Mouse (Mus musculus) CH12.LX (cell line): ENCODE measurements around the gene Golgb1. TPM values are rescaled to one million over a fixed set of nuclear protein-coding genes. Genes with fewer than 3 reads are reported as not detected.

Experiments used
- DNase-seq: peaks from one replicate; pipeline ENCODE4 v3.0.0-alpha.2; 2013; ENCODE audit errors: extremely low read depth
- H3K27ac ChIP-seq: 2 replicates; pipeline ENCODE4 v1.5.1; 2012; ENCODE audit warnings: low read depth, mild to moderate bottlenecking, control low read depth, moderate library complexity; ENCODE audit not compliant: insufficient read depth
- H3K27me3 ChIP-seq: replicated peaks from 2 replicates; pipeline ENCODE3; 2012; ENCODE audit warnings: inconsistent platforms
- H3K36me3 ChIP-seq, 2 experiments: replicated peaks in 1 of 2; 2 replicates each; pipeline versions ENCODE3 to v1.6.1; 2012; ENCODE audit warnings: inconsistent platforms in 1 of 2, low read length in 1 of 2, mild to moderate bottlenecking in 1 of 2, mixed read lengths in 1 of 2, moderate library complexity in 1 of 2; ENCODE audit not compliant: control insufficient read depth in 1 of 2, insufficient read depth in 1 of 2
- H3K4me1 ChIP-seq, 2 experiments: 2 replicates each; pipeline ENCODE4 v1.6.1; 2012; ENCODE audit warnings: inconsistent platforms in 1 of 2, moderate library complexity in 1 of 2; ENCODE audit not compliant: insufficient read depth in 2 of 2, control insufficient read depth in 1 of 2
- H3K4me2 ChIP-seq: 2 replicates; pipeline ENCODE4 v1.6.1; 2012; ENCODE audit warnings: low read depth, mild to moderate bottlenecking, control low read depth; ENCODE audit not compliant: poor library complexity, insufficient read depth, severe bottlenecking
- H3K4me3 ChIP-seq, 3 experiments: fragments of 150-350 bp in 1 of 3; sonication (generic) in 1 of 3; replicated peaks in 1 of 3; 2 replicates each; pipeline versions ENCODE3 to v1.5.1; 2011 to 2012; ENCODE audit warnings: low read depth in 2 of 3, low read length in 2 of 3, mild to moderate bottlenecking in 2 of 3, moderate library complexity in 2 of 3, control low read depth in 1 of 3, improper control_type of control experiment in 1 of 3, inconsistent platforms in 1 of 3, mixed read lengths in 1 of 3; ENCODE audit not compliant: poor library complexity in 1 of 3
- H3K79me2 ChIP-seq: replicated peaks from 2 replicates; pipeline ENCODE4 v1.6.1; 2012; ENCODE audit warnings: mild to moderate bottlenecking, moderate library complexity; ENCODE audit not compliant: control insufficient read depth, poor library complexity, insufficient read depth, severe bottlenecking; ENCODE audit errors: extremely low read depth
- H3K9ac ChIP-seq: 2 replicates; pipeline ENCODE4 v1.6.1; 2012; ENCODE audit warnings: low read depth, mild to moderate bottlenecking, control low read depth, moderate library complexity; ENCODE audit not compliant: insufficient read depth
- H3K9me3 ChIP-seq: replicated peaks from 2 replicates; pipeline ENCODE3; 2012; ENCODE audit warnings: low read length, inconsistent platforms, mixed read lengths
- BHLHE40 ChIP-seq: IDR thresholded peaks from 2 replicates; pipeline ENCODE4 v1.6.1; 2011; ENCODE audit warnings: mild to moderate bottlenecking, low read depth, low read length, improper control_type of control experiment
- CHD1 ChIP-seq: IDR thresholded peaks from 2 replicates; pipeline ENCODE4 v1.6.1; 2012; ENCODE audit warnings: low read depth, low read length, improper control_type of control experiment, inconsistent platforms
- CHD2 ChIP-seq: IDR thresholded peaks from 2 replicates; pipeline ENCODE4 v1.6.1; 2011; ENCODE audit warnings: low read length, improper control_type of control experiment
- ELF1 ChIP-seq: IDR thresholded peaks from 2 replicates; pipeline ENCODE4 v1.6.1; 2014; ENCODE audit warnings: low read depth, mild to moderate bottlenecking, inconsistent platforms, low read length, improper control_type of control experiment
- EP300 ChIP-seq: IDR thresholded peaks from 2 replicates; pipeline ENCODE4 v1.6.1; 2011; ENCODE audit warnings: low read length, improper control_type of control experiment
- ETS1 ChIP-seq: conservative IDR thresholded peaks from 2 replicates; pipeline ENCODE4 v1.6.1; 2012; ENCODE audit warnings: low read depth, mild to moderate bottlenecking, inconsistent platforms, low read length, improper control_type of control experiment, moderate library complexity
- HCFC1 ChIP-seq: IDR thresholded peaks from 2 replicates; pipeline ENCODE4 v1.6.1; 2012; ENCODE audit warnings: low read depth, mild to moderate bottlenecking, inconsistent platforms, low read length, improper control_type of control experiment
- IRF4 ChIP-seq: IDR thresholded peaks from 2 replicates; pipeline ENCODE4 v1.6.1; 2014; ENCODE audit warnings: low read depth, mild to moderate bottlenecking, inconsistent platforms, low read length, improper control_type of control experiment
- JUN ChIP-seq: IDR thresholded peaks from 2 replicates; pipeline ENCODE4 v1.6.1; 2011; ENCODE audit warnings: low read depth, mild to moderate bottlenecking, low read length, improper control_type of control experiment, moderate library complexity; ENCODE audit not compliant: insufficient read depth
- JUND ChIP-seq: conservative IDR thresholded peaks from 2 replicates; pipeline ENCODE4 v1.6.1; 2011; ENCODE audit warnings: low read depth, low read length, improper control_type of control experiment
- KAT2A ChIP-seq: IDR thresholded peaks from 2 replicates; pipeline ENCODE4 v1.6.1; 2012; ENCODE audit warnings: low read length, improper control_type of control experiment, inconsistent platforms; ENCODE audit not compliant: insufficient replicate concordance
- MAFK ChIP-seq: IDR thresholded peaks from 2 replicates; pipeline ENCODE4 v1.6.1; 2011; ENCODE audit warnings: low read length, improper control_type of control experiment; ENCODE audit not compliant: insufficient replicate concordance
- MAX ChIP-seq: IDR thresholded peaks from 2 replicates; pipeline ENCODE4 v1.6.1; 2011; ENCODE audit warnings: low read length, improper control_type of control experiment
- MAZ ChIP-seq: IDR thresholded peaks from 2 replicates; pipeline ENCODE4 v1.6.1; 2012; ENCODE audit warnings: low read depth, mild to moderate bottlenecking, inconsistent platforms, low read length, improper control_type of control experiment, moderate library complexity
- MEF2A ChIP-seq: IDR thresholded peaks from 2 replicates; pipeline ENCODE4 v1.6.1; 2014; ENCODE audit warnings: low read depth, mild to moderate bottlenecking, inconsistent platforms, low read length, improper control_type of control experiment, borderline replicate concordance
- MXI1 ChIP-seq: IDR thresholded peaks from 2 replicates; pipeline ENCODE4 v1.6.1; 2011; ENCODE audit warnings: mild to moderate bottlenecking, low read depth, low read length, improper control_type of control experiment
- MYC ChIP-seq: IDR thresholded peaks from 2 replicates; pipeline ENCODE4 v1.6.1; 2011; ENCODE audit warnings: low read depth, mild to moderate bottlenecking, improper control_type of control experiment, low read length
- NELFE ChIP-seq: IDR thresholded peaks from 2 replicates; pipeline ENCODE4 v1.6.1; 2011; ENCODE audit warnings: low read depth, low read length, improper control_type of control experiment
- NRF1 ChIP-seq: IDR thresholded peaks from 2 replicates; pipeline ENCODE4 v1.6.1; 2014; ENCODE audit warnings: low read depth, mild to moderate bottlenecking, inconsistent platforms, low read length, improper control_type of control experiment, moderate library complexity
- PAX5 ChIP-seq: IDR thresholded peaks from 2 replicates; pipeline ENCODE4 v1.6.1; 2012; ENCODE audit warnings: low read length, inconsistent platforms, mixed read lengths
- POLR2A ChIP-seq: IDR thresholded peaks from 2 replicates; pipeline ENCODE4 v1.6.1; 2011; ENCODE audit warnings: low read depth, mild to moderate bottlenecking, improper control_type of control experiment, low read length
- POLR2AphosphoS2 ChIP-seq: IDR thresholded peaks from 2 replicates; pipeline ENCODE4 v1.6.1; 2011; ENCODE audit warnings: low read depth, low read length, improper control_type of control experiment
- RCOR1 ChIP-seq: conservative IDR thresholded peaks from 2 replicates; pipeline ENCODE4 v1.6.1; 2012; ENCODE audit warnings: low read depth, mild to moderate bottlenecking, inconsistent platforms, low read length, improper control_type of control experiment
- SIN3A ChIP-seq: IDR thresholded peaks from 2 replicates; pipeline ENCODE4 v1.6.1; 2012; ENCODE audit warnings: low read length, improper control_type of control experiment, inconsistent platforms
- SMC3 ChIP-seq: IDR thresholded peaks from 2 replicates; pipeline ENCODE4 v1.6.1; 2011; ENCODE audit warnings: low read depth, low read length, improper control_type of control experiment
- TBP ChIP-seq: conservative IDR thresholded peaks from 2 replicates; pipeline ENCODE4 v1.6.1; 2011; ENCODE audit warnings: low read depth, low read length, improper control_type of control experiment
- TCF12 ChIP-seq: IDR thresholded peaks from 2 replicates; pipeline ENCODE4 v1.6.1; 2014; ENCODE audit warnings: low read depth, mild to moderate bottlenecking, inconsistent platforms, low read length, improper control_type of control experiment
- USF1 ChIP-seq: IDR thresholded peaks from 2 replicates; pipeline ENCODE4 v1.6.1; 2014; ENCODE audit warnings: low read depth, mild to moderate bottlenecking, inconsistent platforms, low read length, improper control_type of control experiment
- ZC3H11A ChIP-seq: IDR thresholded peaks from 2 replicates; pipeline ENCODE4 v1.6.1; 2012; ENCODE audit warnings: low read depth, mild to moderate bottlenecking, inconsistent platforms, low read length, improper control_type of control experiment
- ZNF384 ChIP-seq: IDR thresholded peaks from 2 replicates; pipeline ENCODE4 v1.6.1; 2012; ENCODE audit warnings: low read depth, low read length, improper control_type of control experiment, inconsistent platforms
- dilution Hi-C: fragments of 300-500 bp; cut with MboI; formaldehyde crosslinking; loops from 2 replicates; pipeline ENCODE4 v1.14.3; 2020; ENCODE audit warnings: low sequenced_read_pairs; ENCODE audit not compliant: extremely low pct_unique_long_range_greater_than_20kb, extremely low pct_ligation_motif_present
- in situ Hi-C: fragments of 300-500 bp; cut with MboI; formaldehyde crosslinking; loops from 3 replicates; pipeline ENCODE4 v1.14.3; 2019; ENCODE audit warnings: low sequenced_read_pairs, low pct_ligation_motif_present, low pct_unique_long_range_greater_than_20kb, mixed read lengths
- polyA plus RNA-seq: library from polyadenylated mRNA; unstranded; fragments of >175 nt; gene quantifications from 2 replicates; pipeline ENCODE4 v1.2.1, GENCODE M21; 2012; ENCODE audit warnings: low read depth; ENCODE audit not compliant: insufficient read length
- total RNA-seq, 2 experiments: library from RNA; depleted of rRNA; stranded (reverse); fragments of 300-350 nt in 1 of 2; fragments of >200 nt in 1 of 2; gene quantifications; 2 replicates each; pipeline ENCODE4 v1.2.3; 2012 to 2014

Golgb1 gene
- total and polyA plus RNA-seq, 3 experiments, result 65.6 to 112 (median 96.8) TPM

- peak overlapping the region; percentile 89 for H3K9ac ChIP-seq
- H3K36me3 ChIP-seq, result peaks cover 36 to 74% of the 10 kb centered on the region in 2 experiments
- peak overlapping the region; percentile 50 to 79 (median 61) for H3K4me3 ChIP-seq
- dilution Hi-C loops, result no loop called here
- H3K79me2 ChIP-seq, result peaks cover 42% of the 10 kb centered on the region
- H3K4me2 ChIP-seq, result peak overlapping the region; percentile 79
- H3K27me3 ChIP-seq, result no peaks in the 10 kb centered on the region
- H3K9me3 ChIP-seq, result no peaks in the 10 kb centered on the region
- H3K27ac ChIP-seq, result peak overlapping the region; percentile 74; the same call in 1 of the 2 replicates
- H3K4me1 ChIP-seq, result peaks cover 40 to 78% of the 10 kb centered on the region in 2 experiments
- TF ChIP-seq JUN, result no peak
- no peak for TF ChIP-seq ZNF384
- TF ChIP-seq IRF4, result no peak
- no peak for TF ChIP-seq SIN3A
- TF ChIP-seq RCOR1, result no peak
- no peak for TF ChIP-seq NRF1
- TF ChIP-seq NELFE, result no peak
- TF ChIP-seq, all 38 proteins: peak for 0
- in situ Hi-C loops, result no loop called here
- DNase-seq, result no peak
Measured at GRCm38 (mm10) chr16:36925351-36925750, 50.4 kb downstream of the Golgb1 start.

GRCm38 (mm10) chr16:36925797-36926196, 50.9 kb downstream of the Golgb1 start:
- Histone ChIP-seq H3K36me3 (peaks cover 40 to 78% of the 10 kb centered on the region in 2 experiments), H3K27ac (peak overlapping the region; percentile 74; the same call in 1 of the 2 replicates), H3K9me3 (no peaks in the 10 kb centered on the region), H3K27me3 (no peaks in the 10 kb centered on the region), H3K4me3 (peak overlapping the region; percentile 50 to 79 (median 61)), H3K9ac (peak overlapping the region; percentile 89), H3K4me2 (peak overlapping the region; percentile 79), H3K4me1 (peaks cover 44 to 78% of the 10 kb centered on the region in 2 experiments), H3K79me2 (peaks cover 42% of the 10 kb centered on the region)
- DNase-seq, result peak; percentile 85
- dilution Hi-C loops, result no loop called here
- in situ Hi-C loops, result no loop called here
- TF ChIP-seq MAFK, result no peak
- TF ChIP-seq NELFE, result peak; percentile 81
- TF ChIP-seq POLR2A, result peak; percentile 83
- peak; percentile 64; the same call in 1 of the 2 replicates for TF ChIP-seq JUN
- peak; percentile 54; the same call in 1 of the 2 replicates for TF ChIP-seq MEF2A
- TF ChIP-seq NRF1, result no peak
- peak; percentile 54; the same call in 1 of the 2 replicates for TF ChIP-seq POLR2AphosphoS2
- TF ChIP-seq PAX5, result no peak
- TF ChIP-seq IRF4, result peak; percentile 73
- TF ChIP-seq USF1, result no peak
- 0 out of 2 replicates have a peak, but pooled peaks have one; percentile 40 for TF ChIP-seq KAT2A
- peak; percentile 92 for TF ChIP-seq SIN3A
- TF ChIP-seq HCFC1, result 0 out of 2 replicates have a peak, but pooled peaks have one; percentile 44
- TF ChIP-seq MAZ, result peak; percentile 80
- TF ChIP-seq MXI1, result peak; percentile 96
- no peak for TF ChIP-seq SMC3
- TF ChIP-seq BHLHE40, result peak; percentile 54; the same call in 1 of the 2 replicates
- TF ChIP-seq MAX, result peak; percentile 95
- TF ChIP-seq ETS1, result peak; percentile 55
- TF ChIP-seq CHD1, result 0 out of 2 replicates have a peak, but pooled peaks have one; percentile 40
- peak; percentile 100 for TF ChIP-seq MYC
- TF ChIP-seq TBP, result peak; percentile 89
- peak; percentile 80 for TF ChIP-seq JUND
- TF ChIP-seq TCF12, result peak; percentile 82
- no peak for TF ChIP-seq RCOR1
- no peak for TF ChIP-seq ZC3H11A
- TF ChIP-seq CHD2, result no peak
- TF ChIP-seq EP300, result peak; percentile 12; the same call in 1 of the 2 replicates
- no peak; the same call in 1 of the 2 replicates for TF ChIP-seq ELF1
- TF ChIP-seq ZNF384, result no peak
